Mouse (Mus musculus) frontal cortex, postnatal 14 days (tissue): ENCODE measurements around the gene Efcab1.

Experiments used
- DNase-seq, 2 experiments: peaks; one replicate each; pipeline ENCODE4 v3.0.0; 2022; ENCODE audit warnings: low spot score in 2 of 2

Gene Efcab1

GRCm38 (mm10) chr16:14992461-14993107 is 86.2 kb downstream of the Efcab1 start:
- no peak for DNase-seq

- no peak for DNase-seq
These were observed 108.3 kb downstream of the Efcab1 start for GRCm38 (mm10) chr16:15014724-15015123.
